Mouse (Mus musculus): Measurements from ENCODE around the gene Limk2.

Limk2 gene

DNA sequence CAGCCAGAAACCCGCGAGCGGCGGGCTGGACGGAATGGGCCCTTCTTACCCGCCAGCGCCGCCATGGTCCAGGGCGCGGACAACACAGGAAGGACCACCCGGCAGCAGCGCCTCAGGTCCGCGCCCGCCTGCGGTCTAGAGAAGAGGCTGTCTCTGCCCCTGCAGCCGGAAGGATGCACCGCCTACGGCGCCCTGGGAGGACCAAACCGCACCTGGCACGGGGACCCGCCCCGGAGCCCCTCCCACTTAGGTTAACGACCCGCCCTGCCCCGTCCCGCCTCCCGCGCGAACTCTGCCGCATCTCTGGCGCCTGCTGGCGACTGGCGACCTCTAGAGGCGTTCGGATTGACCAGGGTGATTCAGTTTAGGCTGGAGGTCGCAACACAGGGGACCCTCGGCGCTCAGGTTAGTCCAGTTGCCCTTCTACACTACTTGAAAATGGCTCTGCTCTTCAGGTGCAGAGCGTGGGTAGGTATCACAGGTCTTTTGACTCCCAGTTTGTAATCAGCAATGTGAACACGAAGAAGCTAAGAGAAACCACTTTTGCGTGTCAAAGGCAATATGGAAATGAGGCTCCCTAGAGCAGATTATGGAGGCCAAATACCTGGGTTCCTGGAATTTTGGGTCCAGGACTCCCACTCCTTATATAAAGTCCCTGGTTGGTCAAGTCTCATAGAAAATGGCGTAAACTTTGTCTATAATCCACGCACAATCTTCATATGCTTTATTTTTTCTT lies at the start of gene Limk2:
TSS of gene Limk2 (minus strand) at position 193 of the 736 bp plus-strand sequence.
- peak; percentile 96 for DNase-seq (ENCODE audit: low read depth, low spot score)

DNA sequence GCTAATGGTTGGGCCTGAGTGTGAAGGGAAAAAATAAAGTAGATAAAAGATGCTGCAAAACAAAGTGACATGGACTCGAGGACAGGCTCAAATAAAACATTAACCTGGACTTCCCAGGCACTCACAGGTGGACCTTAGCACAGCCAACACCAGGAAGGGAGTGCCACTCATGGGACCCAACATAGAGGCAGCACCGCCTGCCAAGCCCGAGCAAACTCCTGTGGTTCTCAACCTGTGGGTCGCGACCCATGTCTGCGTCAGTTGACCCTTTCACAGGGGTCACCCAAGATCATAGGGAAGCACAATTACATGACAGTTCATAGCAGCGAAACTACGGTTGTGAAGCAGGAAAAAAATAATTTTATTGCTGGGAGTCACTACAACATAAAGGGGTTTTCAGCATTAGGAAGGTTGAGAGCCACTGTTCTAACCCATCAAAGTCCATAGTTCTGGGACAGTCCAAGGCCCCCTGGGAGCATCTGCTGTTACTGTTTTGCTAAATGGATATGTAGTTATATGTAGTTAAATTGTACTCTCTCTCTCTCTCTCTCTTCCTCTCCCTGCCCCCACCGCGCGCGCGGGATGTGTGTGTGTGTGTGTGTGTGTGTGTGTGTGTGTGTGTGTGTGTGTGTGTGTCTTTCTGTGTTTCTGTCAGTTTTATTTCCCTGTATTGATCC lies 49.6 kb upstream of the Limk2 start:
- DNase-seq (ENCODE audit: low read depth, low spot score), result no peak

DNA sequence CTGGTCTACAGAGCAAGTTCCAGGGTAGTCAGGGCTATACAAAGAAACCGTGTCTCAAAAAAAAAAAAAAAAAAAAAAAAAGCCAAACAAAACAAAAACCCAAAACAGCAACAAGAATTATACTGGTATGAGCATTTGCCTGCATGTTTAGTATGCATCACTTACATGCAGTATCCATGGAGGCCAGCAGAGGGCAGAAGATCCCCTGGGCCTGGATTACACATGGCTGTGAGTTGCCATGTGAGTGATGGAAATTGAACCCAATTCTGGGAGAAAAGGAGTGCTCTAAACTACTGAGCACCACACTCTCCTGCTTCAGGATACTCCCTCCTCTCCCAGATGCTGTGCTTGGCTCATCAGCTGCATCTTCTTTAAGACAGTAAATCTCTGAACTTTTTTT lies 47.4 kb upstream of the Limk2 start:
- DNase-seq (ENCODE audit: low read depth, low spot score), result peak; percentile 81

DNA sequence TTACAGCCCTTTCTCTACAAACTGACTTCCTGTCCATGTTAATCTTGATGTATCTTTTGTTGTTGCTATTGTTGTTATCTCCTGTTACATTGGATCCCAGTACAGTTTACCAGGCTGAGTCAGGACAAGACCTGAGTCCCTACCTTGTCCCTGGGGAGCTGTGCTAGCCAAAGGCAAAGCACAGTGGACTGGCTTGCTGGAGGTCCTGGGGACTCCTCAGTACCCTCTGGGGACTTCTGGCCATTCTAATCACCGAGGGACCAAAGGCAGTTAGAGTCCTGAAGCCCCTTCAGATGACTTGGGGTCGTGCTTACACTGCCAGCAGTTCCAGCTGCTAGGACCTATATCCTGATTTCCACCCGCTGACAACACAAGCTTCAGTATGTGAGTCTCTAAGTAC lies 45.5 kb upstream of the Limk2 start:
- DNase-seq (ENCODE audit: low read depth, low spot score), result no peak

DNA sequence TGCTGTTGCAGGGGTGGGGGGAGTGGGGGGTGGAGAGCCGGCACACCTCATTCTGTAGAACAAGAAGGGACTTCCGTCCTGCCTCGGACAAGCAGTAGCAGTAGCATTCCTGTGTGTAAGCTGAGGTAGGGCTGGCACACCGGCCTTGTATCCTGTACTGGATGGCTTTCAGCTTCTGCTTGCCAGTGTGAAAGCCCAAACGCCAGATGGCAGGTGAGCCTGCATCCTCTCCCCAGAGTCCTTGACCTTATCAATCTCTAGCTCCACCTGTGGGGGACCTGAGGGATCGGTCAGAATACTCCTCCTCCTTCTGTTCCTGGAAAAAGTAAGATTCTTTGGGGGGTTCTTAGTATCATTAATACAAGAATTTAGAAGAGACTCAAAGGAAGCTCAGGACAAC lies 44.5 kb upstream of the Limk2 start:
- DNase-seq (ENCODE audit: low read depth, low spot score), result peak; percentile 82

DNA sequence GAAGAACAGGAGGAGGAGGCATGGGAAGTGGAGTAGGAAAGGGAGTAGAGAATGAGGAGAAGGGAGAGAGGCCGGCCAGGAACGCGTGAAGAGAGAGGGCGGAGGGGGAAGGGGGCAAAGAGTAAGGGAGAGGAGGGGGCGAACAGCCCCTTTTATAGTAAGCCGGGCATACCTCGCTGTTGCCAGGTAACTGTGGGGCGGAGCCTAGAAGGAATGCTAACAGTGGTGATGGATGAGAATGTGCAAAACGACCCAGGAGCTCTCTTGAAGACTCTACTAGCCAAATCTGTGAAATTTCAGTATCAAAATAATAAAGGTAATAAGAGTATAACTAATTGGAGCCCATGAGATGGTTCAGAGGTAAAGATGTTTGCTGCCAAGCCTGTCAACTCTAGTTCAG lies 43.8 kb upstream of the Limk2 start:
- peak; percentile 89 for DNase-seq (ENCODE audit: low read depth, low spot score)

DNA sequence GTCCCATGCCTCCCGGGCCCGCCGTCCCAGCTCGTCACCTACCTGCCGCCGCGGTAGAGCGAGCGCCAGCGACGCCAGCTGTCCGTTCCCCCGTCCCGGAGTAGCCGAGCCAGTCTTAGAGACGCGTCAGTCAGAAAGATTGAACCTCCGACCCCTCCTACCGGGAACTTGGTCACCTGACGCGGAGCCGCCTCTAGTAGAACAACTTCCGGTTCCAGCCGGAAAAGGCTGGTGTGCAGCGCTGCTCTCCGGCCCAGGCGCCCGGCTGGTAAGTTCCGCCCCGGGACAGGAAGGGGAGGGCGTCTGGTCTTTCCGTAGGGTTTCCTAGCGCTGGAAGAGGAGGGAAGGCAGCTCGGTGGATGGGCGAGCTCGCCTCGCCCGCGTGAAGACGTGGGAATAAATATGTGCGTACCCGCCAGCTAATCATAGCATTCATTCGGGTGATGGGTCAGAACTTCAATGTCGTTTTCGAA lies 43.2 kb upstream of the Limk2 start, which contains the start of gene Rnf185:
TSS of gene Rnf185 (minus strand) at position 197 of the 473 bp plus-strand sequence.
- peak; percentile 99 for DNase-seq (ENCODE audit: low read depth, low spot score)

DNA sequence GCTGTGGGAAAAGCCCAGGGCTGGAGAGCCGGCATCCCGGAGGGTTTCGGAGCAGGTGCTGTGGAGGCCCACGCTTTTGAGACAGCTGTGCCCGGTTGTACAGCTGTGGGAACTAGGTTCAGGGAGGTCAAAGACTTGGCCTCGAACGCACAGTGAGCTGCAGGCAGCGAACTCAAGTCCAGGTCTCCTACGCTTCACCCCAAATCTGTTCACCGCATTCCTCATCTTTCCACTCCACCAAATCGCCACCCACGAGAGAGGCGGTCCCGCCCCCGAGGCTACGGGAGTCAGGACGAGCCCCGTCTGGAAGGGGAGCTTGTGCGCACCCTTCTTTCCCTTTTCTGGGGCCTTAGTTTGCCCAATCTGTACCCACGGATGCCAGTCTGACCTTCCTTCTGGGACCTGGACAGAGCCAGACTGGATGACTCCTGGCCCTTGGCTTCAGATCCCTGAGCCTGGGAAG lies 42.7 kb upstream of the Limk2 start:
- DNase-seq (ENCODE audit: low read depth, low spot score), result peak; percentile 67

DNA sequence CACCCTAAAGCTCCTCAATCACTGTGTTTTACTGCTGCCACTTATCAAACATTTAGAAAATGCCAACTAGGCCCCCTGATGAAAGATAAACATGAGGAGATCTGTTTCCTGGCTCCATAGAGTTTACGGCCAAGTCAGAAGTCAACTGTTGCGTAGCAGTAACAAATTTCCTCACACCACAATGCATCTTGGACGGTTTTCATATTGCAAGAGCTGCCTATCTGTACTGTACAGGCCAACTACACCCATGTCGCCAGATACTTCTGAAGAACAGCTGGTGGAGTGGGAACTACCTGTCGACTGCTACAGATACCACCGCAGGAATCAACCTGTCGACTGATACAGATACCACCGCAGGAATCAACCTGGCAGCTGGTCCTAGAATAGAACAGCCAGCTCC lies 35.9 kb upstream of the Limk2 start:
- no peak for DNase-seq (ENCODE audit: low read depth, low spot score)

DNA sequence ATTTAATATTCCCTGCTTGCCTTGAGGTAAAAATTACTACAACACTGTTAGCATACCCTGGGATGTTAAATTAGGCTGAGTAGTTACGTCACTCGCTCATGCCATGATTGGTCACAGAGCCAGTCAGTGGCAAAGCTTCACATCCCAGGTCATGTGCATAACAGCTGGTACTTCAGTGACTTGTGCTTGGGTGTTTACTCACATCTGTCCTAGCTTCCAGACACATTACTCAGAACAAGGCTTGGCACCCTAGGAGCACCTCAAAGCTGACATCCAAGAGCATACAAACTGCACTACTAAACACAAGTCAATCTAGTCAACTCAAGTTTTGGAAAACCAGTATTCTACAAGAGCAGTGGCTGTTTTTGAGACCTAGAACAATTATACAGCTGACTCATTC lies 34.1 kb upstream of the Limk2 start:
- no peak for DNase-seq (ENCODE audit: low read depth, low spot score)

DNA sequence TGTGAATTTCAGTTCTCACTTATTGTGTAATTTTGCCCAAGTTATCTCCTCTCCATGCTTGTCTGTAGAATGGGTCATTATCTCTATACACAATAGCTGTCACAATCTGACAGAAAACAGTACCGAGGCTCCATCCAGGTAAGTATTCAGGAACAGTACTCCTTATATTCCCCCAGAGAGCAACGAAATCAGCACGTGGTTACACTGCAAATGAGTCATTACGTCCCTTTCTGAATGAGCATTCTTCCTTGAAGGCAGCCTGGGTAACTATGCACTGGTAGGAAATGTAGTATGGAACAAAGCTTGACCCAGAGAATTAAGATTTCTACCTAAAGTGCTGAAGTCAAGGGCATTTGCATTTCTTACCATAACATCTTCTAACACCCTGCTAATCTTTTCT lies 33.7 kb upstream of the Limk2 start:
- no peak for DNase-seq (ENCODE audit: low read depth, low spot score)

DNA sequence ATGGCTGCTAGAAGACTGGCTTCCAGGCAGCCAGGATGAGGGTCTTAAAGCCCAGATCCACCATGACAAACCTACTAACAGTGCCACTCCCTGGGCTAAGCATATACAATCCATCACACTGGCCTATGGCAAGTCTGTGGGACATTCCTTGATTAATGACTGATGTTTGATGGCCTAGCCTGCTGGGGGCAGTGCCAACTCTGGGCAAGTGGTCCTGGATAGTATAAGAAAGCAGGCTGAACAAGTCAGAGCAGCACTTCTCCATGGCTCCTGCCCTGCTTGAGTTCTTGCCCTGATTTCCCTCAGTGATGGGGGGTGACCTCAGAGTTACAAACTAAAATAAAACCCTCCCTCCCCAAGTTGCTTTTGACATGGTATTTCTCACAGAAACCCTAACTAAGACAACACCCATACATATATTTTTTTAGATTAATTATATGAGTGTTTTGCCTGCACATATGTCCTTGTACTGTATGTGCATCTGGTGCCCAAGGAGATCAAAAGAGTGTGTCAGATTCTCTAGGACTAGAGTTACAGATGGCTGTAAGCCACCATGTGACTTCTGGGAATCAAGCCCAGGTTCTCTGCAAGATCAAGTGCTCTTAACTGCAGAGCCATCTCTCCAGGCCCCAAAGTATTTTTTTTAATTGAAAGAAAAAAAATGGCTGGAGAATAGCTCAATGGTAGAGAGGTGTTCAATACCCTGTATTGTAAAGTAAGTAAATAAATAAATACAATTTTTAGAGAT lies 32.9 kb upstream of the Limk2 start:
- DNase-seq (ENCODE audit: low read depth, low spot score), result no peak

DNA sequence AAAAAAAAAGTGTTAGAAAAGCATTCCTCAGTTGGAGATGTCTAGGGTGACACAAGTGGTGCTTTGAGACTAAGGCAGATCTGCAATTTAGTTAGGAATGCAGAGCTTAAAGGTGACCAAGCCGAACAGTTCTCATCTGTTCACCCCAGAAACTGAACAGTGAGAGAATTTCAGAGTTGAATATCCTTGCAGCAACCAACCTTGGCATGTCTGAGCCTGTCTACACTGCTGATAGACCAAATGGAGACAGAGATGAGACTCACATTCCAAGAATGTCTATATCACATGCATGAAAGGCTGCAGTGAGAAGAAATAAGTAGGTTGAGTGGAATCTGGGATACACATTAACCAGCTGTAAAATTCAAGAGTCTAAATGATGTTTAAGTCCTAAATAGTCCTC lies 28.6 kb upstream of the Limk2 start:
- no peak for DNase-seq (ENCODE audit: low read depth, low spot score)

DNA sequence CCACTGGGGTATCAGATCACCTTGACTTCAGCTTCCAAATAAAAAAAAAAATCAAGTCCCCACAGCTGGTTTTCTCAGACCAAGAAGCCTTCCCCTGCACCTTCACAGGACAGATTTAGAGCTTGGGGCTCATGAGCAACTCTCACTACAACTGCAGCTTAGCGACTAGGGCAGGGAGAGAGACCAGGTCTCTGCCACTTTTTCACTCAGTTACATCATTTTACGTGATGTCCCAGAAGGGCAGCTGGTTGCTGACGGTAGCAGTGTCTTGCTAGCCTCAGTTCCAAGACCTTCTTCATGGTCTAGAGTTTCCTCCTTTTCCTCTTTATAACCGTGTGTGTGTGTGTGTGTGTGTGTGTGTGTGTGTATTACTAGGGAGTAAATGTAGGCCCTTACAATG lies 24.8 kb upstream of the Limk2 start:
- DNase-seq (ENCODE audit: low read depth, low spot score), result no peak

DNA sequence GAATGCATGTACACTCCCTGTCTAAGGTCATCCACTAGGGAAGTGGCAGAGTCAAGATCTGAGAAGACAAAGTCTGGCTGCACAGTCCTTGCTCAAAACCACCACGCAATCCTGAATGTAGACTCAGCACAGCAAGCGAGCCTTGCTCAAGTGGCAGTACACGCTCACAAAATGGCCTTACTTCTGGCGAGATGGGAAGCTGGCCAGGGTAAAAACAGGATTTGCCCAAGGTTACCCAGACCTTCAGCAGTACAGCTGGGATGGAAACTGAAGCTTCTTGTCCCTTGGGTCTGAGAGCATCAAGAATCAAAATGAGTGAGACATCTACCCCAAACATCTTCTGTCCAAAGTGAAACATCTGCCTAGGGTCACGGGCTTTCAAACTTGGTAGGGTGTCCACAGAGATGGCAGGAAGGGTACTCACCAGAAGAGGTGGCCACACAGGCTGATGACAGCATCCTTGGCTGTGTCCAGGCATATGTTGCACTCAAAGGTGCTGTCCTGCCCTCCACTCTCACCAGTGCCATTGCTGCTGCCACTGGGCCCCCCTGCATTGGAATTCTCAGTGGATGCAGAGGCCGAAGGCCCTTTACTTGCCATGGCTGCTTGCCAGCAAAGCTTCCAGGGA lies 23.1 kb upstream of the Limk2 start:
- DNase-seq (ENCODE audit: low read depth, low spot score), result no peak

DNA sequence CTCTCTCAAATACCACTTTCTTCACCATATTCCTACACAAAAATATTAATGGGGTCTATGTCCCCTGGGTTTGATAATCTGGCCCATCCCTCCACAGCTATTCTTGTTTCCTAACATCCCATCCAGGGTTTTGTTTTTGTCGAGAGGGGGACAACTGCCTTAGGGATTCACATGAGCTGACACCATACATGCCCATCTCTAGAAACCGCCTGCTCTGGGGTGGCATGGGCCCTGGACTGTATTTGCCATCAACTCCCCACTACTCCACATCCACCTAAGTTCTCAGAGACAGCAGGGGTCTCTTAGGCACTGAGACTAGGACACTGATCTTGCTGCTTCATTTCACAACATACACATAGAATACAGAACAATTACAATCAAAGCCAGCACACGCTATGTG lies 22.5 kb upstream of the Limk2 start:
- DNase-seq (ENCODE audit: low read depth, low spot score), result no peak

DNA sequence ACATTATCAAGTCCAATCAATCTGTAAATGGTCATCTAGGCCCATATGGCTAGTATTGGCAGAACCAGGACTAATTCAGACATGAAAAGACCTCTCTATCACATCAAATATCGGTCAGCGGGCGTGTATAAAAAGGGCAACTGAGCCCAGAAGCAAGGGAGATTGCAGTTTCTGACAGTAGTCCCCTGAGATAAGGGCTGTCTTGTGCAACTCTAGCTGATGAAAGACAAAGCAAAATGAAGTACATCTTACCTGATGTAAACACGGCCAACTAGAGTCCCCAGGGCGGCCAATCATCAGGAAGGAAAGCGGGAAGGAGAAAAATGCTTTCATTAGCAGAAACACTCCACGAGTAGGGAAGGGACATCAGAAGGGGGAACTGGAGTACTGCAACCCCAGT lies 19.6 kb upstream of the Limk2 start:
- no peak for DNase-seq (ENCODE audit: low read depth, low spot score)

DNA sequence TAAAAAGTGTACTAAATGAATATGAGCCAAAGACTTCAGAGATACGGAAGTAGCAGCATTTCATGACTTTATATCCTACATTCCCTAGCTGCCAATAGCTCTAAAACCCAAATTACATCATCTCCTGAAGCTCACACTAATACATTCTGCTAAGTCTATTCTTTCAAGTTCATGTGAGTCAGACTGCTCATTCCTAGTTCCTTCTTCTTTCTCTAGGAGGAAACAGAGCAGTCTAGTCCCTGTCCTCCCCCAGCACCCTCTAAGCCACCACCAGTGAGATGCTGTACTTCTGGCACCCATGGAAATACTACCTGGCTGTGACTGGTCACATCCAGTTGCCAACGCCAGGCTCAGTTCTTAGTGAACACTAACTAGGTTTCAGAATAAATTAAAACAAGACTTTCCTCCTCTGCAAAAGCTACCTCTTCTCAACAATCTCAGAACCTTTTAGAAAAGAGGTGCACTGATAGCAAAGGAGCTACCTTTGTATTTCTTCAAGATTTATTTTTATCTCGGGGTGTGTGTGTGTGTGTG lies 18.8 kb upstream of the Limk2 start:
- no peak for DNase-seq (ENCODE audit: low read depth, low spot score)

DNA sequence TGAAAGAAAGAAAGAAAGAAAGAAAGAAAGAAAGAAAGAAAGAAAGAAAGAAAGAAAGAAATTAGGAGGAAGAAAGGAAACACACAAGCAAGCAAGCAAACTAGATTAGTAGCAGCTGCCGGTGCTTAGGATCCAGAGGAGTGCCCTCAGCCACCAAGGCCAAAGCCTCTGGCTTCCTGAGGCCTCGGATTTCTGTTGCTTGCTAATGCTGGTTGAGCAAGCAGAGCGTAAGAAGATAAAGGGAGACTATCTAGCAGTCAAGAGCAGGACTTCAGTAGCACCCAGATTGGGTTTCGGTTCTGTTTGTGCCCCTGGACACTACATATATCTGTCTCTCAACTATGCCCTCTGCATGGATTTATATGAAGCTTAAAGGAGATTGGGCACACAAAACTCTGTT lies 13.3 kb upstream of the Limk2 start:
- no peak for DNase-seq (ENCODE audit: low read depth, low spot score)

DNA sequence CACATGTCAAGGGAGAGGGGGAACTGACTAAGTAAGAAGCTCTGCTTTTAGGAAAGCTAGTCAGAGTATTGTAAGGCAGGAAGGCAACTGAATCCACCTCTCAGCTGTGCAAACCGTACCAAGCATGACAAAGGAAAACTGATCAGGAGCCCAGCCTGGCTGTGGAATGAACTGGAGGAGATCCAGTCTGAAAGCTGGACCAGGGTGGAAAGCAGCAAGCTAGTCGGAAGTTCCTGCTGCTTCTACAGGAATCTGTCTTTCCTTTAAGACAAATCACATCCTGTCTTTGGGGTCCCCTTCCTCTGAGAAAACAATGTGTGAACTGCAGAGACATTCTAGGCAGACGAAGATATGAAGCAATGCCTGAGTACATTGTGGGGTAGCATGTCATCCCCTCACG lies 9.8 kb upstream of the Limk2 start:
- peak; percentile 69 for DNase-seq (ENCODE audit: low read depth, low spot score)

DNA sequence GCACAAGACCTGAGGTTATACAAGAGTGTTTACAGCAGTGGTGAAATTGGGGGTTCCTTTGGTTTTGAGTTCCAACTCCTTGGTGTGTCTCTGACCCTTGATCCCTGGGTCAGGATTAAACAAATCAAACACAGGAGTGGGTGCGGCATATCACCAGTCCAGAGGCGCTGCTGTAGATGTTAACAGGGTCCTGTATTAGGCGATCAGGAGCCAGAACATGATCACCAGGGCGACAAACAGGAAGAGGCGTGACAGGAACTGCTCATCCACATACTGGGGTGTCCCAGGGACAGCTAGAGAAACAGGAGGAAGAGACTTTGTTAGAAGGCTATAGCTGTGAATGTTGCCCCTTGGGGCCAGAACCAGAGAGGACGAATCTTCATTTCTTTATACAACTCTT lies 8.8 kb upstream of the Limk2 start:
- DNase-seq (ENCODE audit: low read depth, low spot score), result no peak

DNA sequence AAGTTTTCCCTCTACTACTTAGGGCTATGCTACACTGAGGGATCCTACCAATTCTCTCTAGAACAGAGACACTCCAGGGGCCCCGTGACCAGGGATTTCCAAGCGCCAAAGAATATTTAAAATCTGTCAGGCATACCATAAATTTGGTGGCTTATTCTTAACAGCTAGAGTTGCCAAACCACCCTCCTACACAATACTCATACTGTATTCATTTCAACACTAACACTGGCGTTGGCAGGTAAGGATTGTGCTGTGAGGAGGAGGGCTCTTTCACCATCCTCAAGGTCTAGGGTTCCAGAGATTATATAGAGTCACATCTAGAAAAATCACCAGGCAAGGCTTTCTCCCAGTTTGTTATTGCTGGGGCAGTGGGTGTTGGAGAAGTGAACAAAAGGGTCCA lies 7.4 kb upstream of the Limk2 start:
- no peak for DNase-seq (ENCODE audit: low read depth, low spot score)

Data from R1 (cell line).